Mouse (Mus musculus) bone marrow, adult 2 months (tissue): ENCODE measurements around the gene Slpi. TPM values are rescaled to one million over a fixed set of nuclear protein-coding genes. Genes with fewer than 3 reads are reported as not detected.

ENCODE experiments used
- H3K27ac ChIP-seq: fragments of 200-500 bp; 2 replicates; pipeline ENCODE4 v1.5.1; 2012; ENCODE audit warnings: low read depth, mild to moderate bottlenecking, control low read depth, inconsistent platforms, low read length; ENCODE audit not compliant: control insufficient read depth, poor library complexity, insufficient read depth
- H3K4me1 ChIP-seq: fragments of 200-500 bp; 2 replicates; pipeline ENCODE4 v1.6.1; 2011; ENCODE audit warnings: low read length; ENCODE audit not compliant: control insufficient read depth, insufficient read depth
- H3K4me3 ChIP-seq: fragments of 200-500 bp; replicated peaks from 2 replicates; pipeline ENCODE3; 2011; ENCODE audit warnings: mild to moderate bottlenecking, low read depth, low read length, control low read depth; ENCODE audit not compliant: control insufficient read depth
- CTCF ChIP-seq: fragments of 200-500 bp; IDR thresholded peaks from 2 replicates; pipeline ENCODE4 v1.5.1; 2011; ENCODE audit warnings: low read length, control low read depth; ENCODE audit not compliant: control insufficient read depth, insufficient read depth
- POLR2A ChIP-seq: fragments of 200-500 bp; IDR thresholded peaks from 2 replicates; pipeline ENCODE4 v1.6.1; 2011; ENCODE audit warnings: low read depth, mild to moderate bottlenecking, control low read depth, low read length, borderline replicate concordance; ENCODE audit not compliant: control insufficient read depth
- WGBS: fragments of 180-500 bp; shearing (Covaris S2); methylation state at CpG from one replicate; pipeline ENCODE4 v1.1.7; 2018; 5-methylcytosine and 5-hydroxymethylcytosine counted together
- polyA plus RNA-seq: library from polyadenylated mRNA; stranded (reverse); fragments of >200 nt; gene quantifications from 2 replicates; pipeline ENCODE4 v1.2.4, GENCODE M21; 2011; ENCODE audit warnings: low replicate concordance; ENCODE audit not compliant: missing spikeins, insufficient read depth, insufficient read length

Slpi gene
- 48.8 and 108 TPM in 2 replicates for polyA plus RNA-seq

DNA sequence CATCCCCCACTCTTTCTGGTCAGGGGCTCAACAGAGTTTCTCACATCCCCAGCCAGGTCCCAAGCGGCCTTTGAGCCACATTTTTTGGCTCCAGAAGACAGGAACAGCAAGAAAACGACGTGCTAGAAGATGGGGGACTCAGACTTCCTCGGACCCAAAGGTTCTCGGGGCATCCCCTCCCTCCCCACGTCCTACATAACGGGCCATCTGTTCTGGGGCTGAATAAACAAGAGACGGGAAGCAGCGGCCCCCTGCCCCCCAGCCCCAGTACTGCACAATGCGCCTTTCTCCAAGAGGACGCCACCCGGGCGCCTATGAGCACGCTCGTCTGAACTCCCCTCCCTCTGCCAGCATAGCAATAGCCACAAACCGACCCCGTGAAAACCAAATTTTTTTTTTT lies at the start of gene Slpi:
Slpi (minus strand) TSS at position 76 of the 400 bp plus-strand sequence.
- peaks cover 2% of the 10 kb centered on the region; the same call in 1 of the 2 replicates for H3K4me1 ChIP-seq
- WGBS, result 3% methylated on average over 17 of the region's 17 CpGs
- TF ChIP-seq CTCF (no peak), POLR2A (no peak)
- no peak within 1 kb of the TSS for H3K27ac ChIP-seq
- H3K4me3 ChIP-seq, result peak within 1 kb of the TSS; percentile 69

DNA sequence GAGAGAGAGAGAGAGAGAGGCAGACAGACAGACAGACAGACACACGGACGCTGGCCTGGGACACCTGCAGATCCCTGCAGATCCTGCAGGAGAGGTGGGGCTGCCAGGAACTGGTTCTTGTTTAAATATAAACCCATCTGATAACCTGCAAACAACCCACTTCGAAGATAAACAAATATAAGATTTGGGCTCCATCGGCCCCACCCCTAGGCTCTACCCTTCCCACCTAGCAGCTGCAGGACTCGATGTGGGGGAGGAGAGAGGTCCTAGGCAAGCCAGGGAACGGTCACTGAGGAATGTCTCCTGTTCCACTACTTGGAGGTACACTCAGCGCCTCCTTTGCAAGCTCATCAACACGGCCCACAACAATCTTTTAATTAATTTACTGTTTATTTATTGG lies 49.4 kb upstream of the Slpi start:
- WGBS, result 71% methylated on average over 8 of the region's 8 CpGs
- H3K4me1 ChIP-seq, result no peaks in the 10 kb centered on the region
- no peak overlapping the region for H3K27ac ChIP-seq
- no peak for TF ChIP-seq POLR2A
- TF ChIP-seq CTCF, result no peak
- no peak overlapping the region for H3K4me3 ChIP-seq

GRCm38 (mm10) chr2:164437710-164438109 lies 48.8 kb upstream of the Slpi start:
- Histone ChIP-seq H3K4me3 (no peak overlapping the region), H3K27ac (no peak overlapping the region), H3K4me1 (no peaks in the 10 kb centered on the region)
- WGBS, result 52% methylated on average over 6 of the region's 6 CpGs
- no peak for TF ChIP-seq POLR2A
- no peak for TF ChIP-seq CTCF

DNA sequence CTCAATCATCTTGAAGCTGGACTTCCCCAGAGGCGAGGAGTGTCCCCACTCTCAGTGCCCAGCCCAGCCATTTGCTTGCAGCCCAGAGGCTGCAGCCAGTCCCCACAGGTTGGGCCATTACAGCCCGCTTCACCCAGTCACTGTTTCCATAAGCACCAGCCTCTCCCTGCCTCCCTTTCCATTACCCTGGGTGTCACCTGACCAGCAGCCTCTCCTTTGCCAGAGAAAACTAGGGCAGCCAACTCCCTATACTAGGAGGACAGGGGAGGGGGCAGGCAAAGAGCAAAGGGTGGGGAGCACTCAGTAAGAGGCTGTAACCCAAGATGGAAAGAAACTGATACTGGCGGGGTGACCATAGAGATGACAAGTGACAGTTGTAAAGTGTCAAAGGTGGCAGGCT lies 48.1 kb upstream of the Slpi start:
- Histone ChIP-seq H3K4me3 (no peak overlapping the region), H3K27ac (no peak overlapping the region), H3K4me1 (no peaks in the 10 kb centered on the region)
- TF ChIP-seq CTCF, result no peak
- no peak for TF ChIP-seq POLR2A
- WGBS, result 76% methylated on average over 3 of the region's 3 CpGs

GRCm38 (mm10) chr2:164436215-164436913 lies 47.5 kb upstream of the Slpi start:
- 56% methylated on average over 8 of the region's 8 CpGs for WGBS
- H3K4me3 ChIP-seq, result no peak overlapping the region
- TF ChIP-seq POLR2A, result no peak
- no peak for TF ChIP-seq CTCF
- H3K4me1 ChIP-seq, result no peaks in the 10 kb centered on the region
- no peak overlapping the region for H3K27ac ChIP-seq

GRCm38 (mm10) chr2:164435216-164436090 lies 46.6 kb upstream of the Slpi start:
- Histone ChIP-seq H3K27ac (no peak overlapping the region; the same call in 1 of the 2 replicates), H3K4me1 (no peaks in the 10 kb centered on the region), H3K4me3 (no peak overlapping the region)
- 26% methylated on average over 5 of the region's 5 CpGs for WGBS
- no peak for TF ChIP-seq CTCF
- no peak for TF ChIP-seq POLR2A

- TF ChIP-seq POLR2A (no peak), CTCF (no peak)
- H3K27ac ChIP-seq, result no peak overlapping the region
- H3K4me1 ChIP-seq, result no peaks in the 10 kb centered on the region
- no peak overlapping the region for H3K4me3 ChIP-seq
- WGBS, result 68% methylated on average over 3 of the region's 3 CpGs
Observed at GRCm38 (mm10) chr2:164434681-164435080, 45.8 kb upstream of the Slpi start.

DNA sequence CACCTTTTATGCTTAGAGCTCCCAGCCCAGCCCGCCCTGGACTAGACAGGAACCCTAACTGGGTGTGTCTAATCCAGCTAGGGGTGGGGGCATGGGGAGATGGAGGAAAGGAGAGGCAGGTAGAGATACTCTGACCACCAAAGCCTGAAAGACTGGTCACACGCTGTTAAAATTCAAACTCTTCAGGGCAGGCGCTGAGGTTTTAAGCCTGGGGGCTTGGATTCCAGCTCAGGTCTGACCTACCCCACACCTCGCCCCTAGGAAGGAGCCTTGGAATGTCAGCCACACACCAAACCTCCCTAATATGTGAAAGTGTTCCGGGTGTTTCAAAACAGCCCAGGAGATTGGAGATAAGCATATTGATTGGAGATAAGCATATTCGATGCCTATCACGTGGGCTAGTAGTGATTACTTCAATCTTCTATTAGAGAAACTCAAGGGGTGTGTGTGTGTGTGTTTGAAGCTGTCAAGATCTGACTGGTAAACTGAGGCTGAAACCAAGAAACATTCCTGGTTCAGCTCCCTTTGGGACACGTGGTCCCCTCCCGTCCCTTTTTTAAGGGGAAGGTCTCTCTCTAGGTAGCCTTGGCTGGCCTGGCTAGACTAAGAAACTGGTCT lies 44.5 kb upstream of the Slpi start:
- H3K27ac ChIP-seq, result no peak overlapping the region
- WGBS, result 78% methylated on average over 9 of the region's 9 CpGs
- no peaks in the 10 kb centered on the region for H3K4me1 ChIP-seq
- TF ChIP-seq POLR2A (no peak), CTCF (no peak)
- H3K4me3 ChIP-seq, result no peak overlapping the region
